Mouse (Mus musculus) heart, embryonic 14.5 days (tissue): Measurements from ENCODE around the gene Eps15. TPM values are rescaled to one million over a fixed set of nuclear protein-coding genes. Genes with fewer than 3 reads are reported as not detected.

Experiments
- ATAC-seq: fragments of 200-750 bp; cut with Nextera tagmentation; 2 replicates; pipeline ENCODE4 v1.8.0; 2017; ENCODE audit warnings: low read depth, moderate TSS enrichment; ENCODE audit not compliant: insufficient number of reproducible peaks, insufficient read depth, low FRiP score
- H3K27ac ChIP-seq, 2 experiments: fragments of 200-500 bp in 1 of 2; fragments of 300-500 bp in 1 of 2; sonication (generic) in 1 of 2; replicated peaks in 1 of 2; 2 replicates each; pipeline ENCODE4 v1.5.1; 2012 to 2014; ENCODE audit warnings: low read depth in 2 of 2, low read length in 2 of 2, control low read depth in 1 of 2, mild to moderate bottlenecking in 1 of 2, mixed read lengths in 1 of 2; ENCODE audit not compliant: control insufficient read depth in 1 of 2, insufficient read depth in 1 of 2
- H3K27me3 ChIP-seq: fragments of 300-500 bp; sonication (generic); 2 replicates; pipeline ENCODE4 v1.6.1; 2014; ENCODE audit warnings: mild to moderate bottlenecking, low read length, control low read depth; ENCODE audit not compliant: control insufficient read depth, insufficient read depth
- H3K36me3 ChIP-seq: fragments of 300-500 bp; sonication (generic); 2 replicates; pipeline ENCODE4 v1.6.1; 2014; ENCODE audit warnings: mild to moderate bottlenecking, control low read depth, low read length, mixed read lengths; ENCODE audit not compliant: control insufficient read depth, insufficient read depth
- H3K4me1 ChIP-seq, 2 experiments: fragments of 200-500 bp in 1 of 2; fragments of 300-500 bp in 1 of 2; sonication (generic) in 1 of 2; 2 replicates each; pipeline ENCODE4 v1.6.1; 2012 to 2014; ENCODE audit warnings: low read length in 2 of 2, control low read depth in 1 of 2, mixed read lengths in 1 of 2; ENCODE audit not compliant: control insufficient read depth in 2 of 2, insufficient read depth in 2 of 2
- H3K4me2 ChIP-seq: fragments of 300-500 bp; sonication (generic); 2 replicates; pipeline ENCODE4 v1.6.1; 2014; ENCODE audit warnings: mild to moderate bottlenecking, low read length
- H3K4me3 ChIP-seq, 2 experiments: fragments of 200-500 bp in 1 of 2; fragments of 300-500 bp in 1 of 2; sonication (generic) in 1 of 2; 2 replicates each; pipeline ENCODE4 v1.5.1; 2012 to 2014; ENCODE audit warnings: low read length in 2 of 2, mild to moderate bottlenecking in 2 of 2, control low read depth in 1 of 2, low read depth in 1 of 2, moderate library complexity in 1 of 2; ENCODE audit not compliant: control insufficient read depth in 1 of 2, insufficient read depth in 1 of 2
- H3K9ac ChIP-seq: fragments of 300-500 bp; sonication (generic); 2 replicates; pipeline ENCODE4 v1.6.1; 2014; ENCODE audit warnings: mild to moderate bottlenecking, low read length
- H3K9me3 ChIP-seq: fragments of 300-500 bp; sonication (generic); 2 replicates; pipeline ENCODE4 v1.6.1; 2016; ENCODE audit warnings: low read length, control low read depth; ENCODE audit not compliant: control insufficient read depth
- WGBS: fragments of 180-500 bp; shearing (Covaris S2); extraction: QIAGEN DNeasy Blood & Tissue Kit; methylation state at CpG from one replicate; pipeline ENCODE4 v1.1.7; 2014; 5-methylcytosine and 5-hydroxymethylcytosine counted together
- polyA plus RNA-seq: library from polyadenylated mRNA; unstranded; fragments of >200 nt; fragmentation: Nextera tagmentation; extraction: Ambion mirVana; gene quantifications from 2 replicates; pipeline ENCODE4 v1.2.1, GENCODE M21; 2014

Gene Eps15
- polyA plus RNA-seq, 1 experiment from 2014 or later, result 29.2 TPM

DNA sequence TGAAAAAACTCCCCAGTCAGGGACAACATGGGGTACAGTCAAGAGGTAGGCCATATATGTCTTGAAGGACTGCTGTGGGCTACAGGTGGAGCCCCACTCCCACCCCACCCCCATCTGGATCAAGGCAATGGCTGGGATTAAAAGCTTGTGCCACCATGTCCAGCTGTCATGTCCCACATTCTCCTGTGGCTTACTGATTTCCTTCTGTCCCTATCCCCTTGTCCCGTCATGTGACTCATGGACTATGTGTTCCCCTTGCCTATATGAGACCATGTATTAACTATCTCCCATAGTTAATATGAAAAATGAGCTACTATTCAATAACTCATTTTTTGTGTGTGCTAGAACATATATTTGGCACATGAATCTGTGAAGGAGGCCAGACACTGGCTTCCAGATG, 154.2 kb downstream of the Eps15 start:
- H3K27me3 ChIP-seq, result no peaks in the 10 kb centered on the region
- ATAC-seq, result no peak
- 100% methylated on average over 1 of the region's 1 CpGs for WGBS

More for the DNA sequence above, 154.2 kb downstream of the Eps15 start:
- Histone ChIP-seq H3K4me1 (peaks cover 16 to 18% of the 10 kb centered on the region in 2 experiments), H3K9me3 (no peaks in the 10 kb centered on the region), H3K9ac (no peak overlapping the region), H3K4me3 (no peak overlapping the region), H3K36me3 (0 out of 2 replicates have a peak, but pooled peaks cover 3% of the 10 kb centered on the region), H3K4me2 (no peak overlapping the region), H3K27ac (no peak overlapping the region; a peak in 1 of 4 replicates)

Other genes starting within 250 kb of the Eps15 start
- gene Osbpl9, start 78.0 kb upstream of the Eps15 start, polyA plus RNA-seq, result 48.2 and 52.0 TPM in 2 replicates
- 0.12 and 0.20 TPM in 2 replicates for gene Calr4, start 45.8 kb upstream of the Eps15 start, polyA plus RNA-seq
- gene Ttc39a, start 126.4 kb downstream of the Eps15 start, polyA plus RNA-seq, result 7.7 and 8.2 TPM in 2 replicates
- 74.2 and 76.8 TPM in 2 replicates for gene Rnf11, start 204.5 kb downstream of the Eps15 start, polyA plus RNA-seq